Mouse (Mus musculus): ENCODE data around the gene Fbxl16. TPM values are rescaled to one million over a fixed set of nuclear protein-coding genes. Genes with fewer than 3 reads are reported as not detected.

Gene Fbxl16
- 100 to 1,000 TPM; 130 to 132 TPM for total RNA-seq (2021)

DNA sequence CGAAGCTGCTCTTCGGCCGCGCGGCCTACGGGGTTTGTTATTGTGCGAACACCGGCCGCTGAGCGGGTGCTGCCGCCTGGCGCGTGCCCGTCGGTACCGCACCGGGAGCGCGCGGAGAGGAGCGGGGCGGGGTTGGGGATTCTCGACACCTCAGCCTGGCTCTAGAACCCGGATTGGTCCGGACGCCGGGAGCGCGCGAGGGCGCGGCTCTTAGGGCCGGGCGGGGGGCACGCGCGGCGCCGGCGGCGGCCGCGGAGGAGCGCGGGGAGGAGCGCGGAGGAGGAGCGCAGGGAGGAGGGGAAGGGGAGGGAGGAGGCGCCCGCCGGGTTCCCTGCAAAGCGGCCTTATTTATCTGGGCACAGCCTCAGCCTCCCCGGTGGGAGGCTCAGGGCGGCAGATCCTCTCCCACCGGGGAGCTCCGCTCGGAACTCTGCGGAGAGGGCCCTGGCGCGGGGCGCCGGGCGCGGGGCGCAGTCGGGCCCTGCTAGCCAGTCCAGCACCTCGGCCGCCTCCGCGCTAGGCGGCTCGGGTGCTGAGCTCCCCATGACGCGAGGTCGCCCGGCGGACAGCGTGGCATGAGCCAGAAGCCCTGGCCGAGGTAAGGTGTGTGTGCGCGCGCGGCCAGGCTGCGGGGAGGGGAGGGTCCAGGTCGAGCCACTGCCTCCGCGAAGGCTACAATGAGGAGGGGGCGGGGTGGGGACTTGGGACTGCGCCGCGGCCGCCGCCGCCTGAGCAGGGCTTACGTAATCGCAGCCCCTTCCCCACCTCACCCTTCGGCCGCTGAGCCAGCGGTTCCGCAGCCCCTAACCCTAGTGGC lies at the start of gene Fbxl16:
Gene Fbxl16, plus strand, starts transcription at position 297 of the 817 bp plus-strand sequence.
- peak; percentile 92 for DNase-seq
- intact Hi-C loops (cut with DNase I) = no loop called here

GRCm38 (mm10) chr17:25760148-25760547 lies 48.7 kb upstream of the Fbxl16 start:
- intact Hi-C loops (cut with DNase I) = no loop called here
- no peak for DNase-seq

DNA sequence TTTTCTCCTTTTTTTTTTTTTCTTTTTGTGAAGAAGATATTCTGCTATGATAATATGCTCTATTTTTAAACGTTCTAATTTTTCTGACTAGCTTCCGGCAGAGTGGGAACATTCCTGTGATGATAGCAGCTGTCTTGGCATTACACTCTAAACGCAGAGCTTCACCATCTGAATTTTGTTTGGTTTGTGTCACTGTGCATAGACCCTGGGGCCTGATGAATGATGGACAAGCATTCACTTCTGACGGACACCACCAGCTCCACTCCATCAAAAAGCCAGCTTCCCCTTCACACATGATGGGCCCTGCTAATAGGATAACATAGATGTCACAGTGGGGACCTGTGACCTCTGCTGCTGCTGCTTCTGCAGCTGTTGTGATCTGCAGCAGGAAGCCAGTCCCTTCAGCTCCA lies 47.3 kb upstream of the Fbxl16 start:
- intact Hi-C loops (cut with DNase I) = no loop called here
- no peak for DNase-seq

DNA sequence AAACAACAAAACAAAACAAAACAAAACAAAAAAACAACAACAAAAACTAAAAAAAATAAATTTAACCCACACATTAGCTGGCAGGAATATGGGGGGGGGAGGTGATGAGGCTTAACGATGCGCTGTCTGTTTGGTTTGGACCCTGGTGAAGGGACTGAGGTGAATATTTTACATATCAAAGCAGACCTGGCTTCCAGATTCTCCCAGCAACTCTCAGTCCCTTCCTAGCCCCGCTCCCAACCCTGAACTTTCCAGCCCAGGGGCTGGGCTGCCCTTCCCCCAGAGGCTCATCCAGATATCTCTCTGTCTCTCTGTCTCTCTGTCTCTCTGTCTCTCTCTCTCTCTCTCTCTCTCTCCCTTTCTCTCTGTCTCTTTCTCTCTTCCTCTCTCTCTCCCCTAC lies 46.3 kb upstream of the Fbxl16 start:
- DNase-seq = no peak
- intact Hi-C loops (cut with DNase I) = no loop called here

- intact Hi-C loops (cut with DNase I) = no loop called here
These were observed 43.0 kb upstream of the Fbxl16 start for GRCm38 (mm10) chr17:25765886-25766285.

GRCm38 (mm10) chr17:25769331-25769730 lies 39.6 kb upstream of the Fbxl16 start:
- no peak for DNase-seq
- intact Hi-C loops (cut with DNase I) = no loop called here

More at GRCm38 (mm10) chr17:25765886-25766285, 43.0 kb upstream of the Fbxl16 start:
- DNase-seq = no peak

- DNase-seq = peak; percentile 99
- intact Hi-C loops (cut with DNase I) = no loop called here
These were observed 35.2 kb upstream of the Fbxl16 start, which contains the start of gene Narfl for GRCm38 (mm10) chr17:25773549-25774120. Gene Narfl (plus strand): TSS chr17:25773776.

DNA sequence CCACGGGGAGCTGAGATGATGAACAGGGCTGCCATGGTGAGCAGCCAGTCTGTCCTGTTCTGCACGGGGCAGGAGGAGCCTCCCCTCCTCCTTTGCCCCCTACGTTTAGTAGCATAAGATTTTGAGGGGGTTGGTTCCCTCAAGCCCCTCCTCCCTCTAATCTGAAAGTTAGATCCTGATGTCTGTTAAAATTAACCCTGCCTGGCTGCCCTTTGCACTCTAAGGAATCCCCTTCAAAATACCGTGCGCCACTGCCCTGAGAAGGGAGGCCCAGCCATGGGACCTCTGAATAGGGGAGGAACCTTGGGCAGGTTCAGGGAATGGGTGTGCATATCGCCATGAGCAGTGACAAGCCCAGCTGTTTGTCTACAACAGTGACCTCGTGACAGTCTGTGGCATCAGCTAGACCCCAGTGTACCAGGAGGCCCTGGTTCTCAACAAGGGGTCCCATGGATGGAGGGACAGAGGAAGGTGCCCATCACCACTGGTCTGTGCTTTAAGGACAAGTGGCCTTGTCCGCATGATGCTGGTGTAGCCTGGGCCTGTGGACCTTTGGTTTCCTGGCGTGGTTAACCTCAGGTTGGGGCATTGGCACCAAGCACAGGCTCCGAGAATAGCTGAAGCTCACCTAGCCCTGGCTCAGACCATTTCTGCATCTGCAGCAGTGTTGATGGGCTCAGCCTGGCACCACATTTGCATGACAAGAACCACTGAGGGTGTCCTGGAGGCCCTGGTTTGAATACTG lies 33.4 kb upstream of the Fbxl16 start:
- intact Hi-C loops (cut with DNase I) = no loop called here
- no peak for DNase-seq

GRCm38 (mm10) chr17:25777948-25778347 lies 30.9 kb upstream of the Fbxl16 start:
- intact Hi-C loops (cut with DNase I) = no loop called here
- no peak for DNase-seq

GRCm38 (mm10) chr17:25781339-25781738 lies 27.5 kb upstream of the Fbxl16 start:
- intact Hi-C loops (cut with DNase I) = no loop called here

GRCm38 (mm10) chr17:25783086-25783485 lies 25.8 kb upstream of the Fbxl16 start:
- intact Hi-C loops (cut with DNase I) = no loop called here
- DNase-seq = no peak

More at GRCm38 (mm10) chr17:25781339-25781738, 27.5 kb upstream of the Fbxl16 start:
- no peak for DNase-seq

- DNase-seq = no peak
These were observed 24.9 kb upstream of the Fbxl16 start for GRCm38 (mm10) chr17:25783861-25784574.

DNA sequence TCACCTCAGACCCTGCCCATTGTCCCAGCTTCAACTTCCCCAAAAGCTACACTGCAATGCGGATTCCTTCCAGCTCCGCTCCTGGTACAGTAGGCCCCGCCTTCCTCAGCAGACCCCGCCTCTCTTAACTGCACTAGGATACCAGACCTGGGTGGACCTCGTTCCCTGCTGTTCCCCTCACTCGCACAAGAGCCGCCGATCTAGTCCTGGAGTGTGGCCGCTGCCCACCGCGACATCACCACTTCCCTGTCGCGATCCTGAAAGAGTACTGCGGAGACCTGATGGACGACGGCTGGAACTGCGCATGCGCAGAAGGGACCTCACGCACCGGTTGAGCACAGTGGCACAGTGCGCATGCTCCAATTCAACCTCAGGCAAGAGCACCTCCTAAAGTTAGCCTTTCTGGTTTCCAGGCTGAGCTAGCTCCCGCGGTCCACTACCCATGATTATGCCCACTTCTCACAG lies 23.6 kb upstream of the Fbxl16 start, which contains the start of gene Haghl:
Gene Haghl, minus strand, starts transcription at position 393 of the 465 bp plus-strand sequence.
- peak; percentile 98 for DNase-seq
- intact Hi-C loops (cut with DNase I) = no loop called here

More at GRCm38 (mm10) chr17:25783861-25784574, 24.9 kb upstream of the Fbxl16 start:
- intact Hi-C loops (cut with DNase I) = no loop called here

DNA sequence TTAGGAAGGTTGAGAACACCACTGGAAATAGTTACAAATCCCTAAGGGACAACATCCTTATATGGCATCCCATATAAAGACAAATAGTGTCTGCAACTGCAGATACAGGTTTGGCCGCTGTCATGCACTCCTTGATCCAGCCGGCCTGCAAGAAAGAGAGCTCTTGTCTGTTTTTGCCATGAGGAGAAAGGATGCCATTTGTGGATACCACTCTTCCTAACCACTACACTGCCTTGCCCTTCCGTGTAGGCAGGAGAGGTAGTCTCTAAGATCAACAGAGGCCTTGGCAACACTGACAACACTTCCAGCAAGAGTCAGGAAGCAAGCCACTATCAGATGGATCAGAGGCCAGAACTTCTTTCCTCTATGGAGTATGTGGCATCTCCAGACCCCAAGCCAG lies 22.6 kb upstream of the Fbxl16 start, which contains the start of gene Ccdc78:
Gene Ccdc78, plus strand, starts transcription at position 301 of the 400 bp plus-strand sequence.
- intact Hi-C loops (cut with DNase I) = no loop called here
- DNase-seq = no peak

GRCm38 (mm10) chr17:25786781-25787504 lies 21.9 kb upstream of the Fbxl16 start:
- no peak for DNase-seq
- intact Hi-C loops (cut with DNase I) = no loop called here

GRCm38 (mm10) chr17:25791320-25791842 lies 17.5 kb upstream of the Fbxl16 start:
- DNase-seq = no peak
- intact Hi-C loops (cut with DNase I) = no loop called here

DNA sequence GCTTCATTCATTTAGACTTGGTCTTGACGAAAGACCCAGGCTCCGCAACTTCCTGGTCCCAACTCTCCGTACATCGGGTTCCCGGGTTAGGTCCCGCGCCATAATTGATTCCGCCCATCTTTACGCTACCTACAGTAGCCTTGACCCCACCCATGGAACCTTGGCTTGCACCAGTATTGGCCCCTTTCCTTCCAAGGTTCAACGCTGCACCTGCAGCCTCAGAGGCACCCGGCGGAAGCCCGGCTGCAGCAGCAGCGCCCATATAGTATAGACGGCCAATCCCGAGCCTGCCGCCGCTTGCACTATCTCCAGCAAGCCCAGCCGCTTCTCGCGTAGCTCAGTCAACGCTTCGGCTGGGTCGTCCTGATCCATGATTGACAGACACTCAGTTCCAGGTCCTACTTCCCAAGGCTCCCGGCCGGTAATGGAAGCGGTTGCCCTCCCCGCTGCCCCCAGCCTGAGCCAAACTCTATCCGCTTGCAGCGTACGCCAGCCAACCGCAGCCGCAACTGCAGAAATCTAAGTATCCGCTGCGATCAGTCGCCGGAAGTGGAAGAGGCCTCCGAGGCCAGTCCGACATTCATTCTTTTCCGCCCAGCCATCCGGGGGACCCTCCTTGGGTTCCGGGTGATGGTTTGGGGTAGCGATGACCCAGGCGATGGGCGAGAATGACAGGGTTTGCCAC lies 16.9 kb upstream of the Fbxl16 start:
- intact Hi-C loops (cut with DNase I) = no loop called here
- peak; percentile 84 for DNase-seq

GRCm38 (mm10) chr17:25792615-25793014 lies 16.3 kb upstream of the Fbxl16 start, which contains the start of gene Fam173a:
Gene Fam173a (minus strand): TSS chr17:25792901.
- intact Hi-C loops (cut with DNase I) = no loop called here
- peak; percentile 79 for DNase-seq

GRCm38 (mm10) chr17:25794197-25794596 lies 14.7 kb upstream of the Fbxl16 start:
- intact Hi-C loops (cut with DNase I) = no loop called here
- DNase-seq = peak; percentile 44
